Mouse (Mus musculus) lung, embryonic 14.5 days (tissue): ENCODE measurements around the gene Taar8c. TPM values are rescaled to one million over a fixed set of nuclear protein-coding genes. Genes with fewer than 3 reads are reported as not detected.

Experiments
- ATAC-seq: fragments of 200-750 bp; cut with Nextera tagmentation; 2 replicates; pipeline ENCODE4 v1.8.0; 2017; ENCODE audit warnings: mild to moderate bottlenecking, moderate TSS enrichment, moderate library complexity; ENCODE audit not compliant: insufficient read depth
- DNase-seq: peaks from one replicate; pipeline ENCODE4 v3.0.0-alpha.2; 2015
- H3K27ac ChIP-seq: fragments of 300-500 bp; sonication (generic); 2 replicates; pipeline ENCODE4 v1.5.1; 2014; ENCODE audit warnings: low read depth, mild to moderate bottlenecking, moderate library complexity
- H3K27me3 ChIP-seq: fragments of 300-500 bp; sonication (generic); 2 replicates; pipeline ENCODE4 v1.6.1; 2014; ENCODE audit warnings: low read length, control low read depth; ENCODE audit not compliant: insufficient read depth
- H3K36me3 ChIP-seq: fragments of 300-500 bp; sonication (generic); 2 replicates; pipeline ENCODE4 v1.6.1; 2014; ENCODE audit warnings: control low read depth; ENCODE audit not compliant: insufficient read depth
- H3K4me1 ChIP-seq: fragments of 300-500 bp; sonication (generic); 2 replicates; pipeline ENCODE4 v1.6.1; 2014; ENCODE audit warnings: antibody characterized with exemption, control low read depth; ENCODE audit not compliant: insufficient read depth
- H3K4me2 ChIP-seq: fragments of 300-500 bp; sonication (generic); 2 replicates; pipeline ENCODE4 v1.6.1; 2014; ENCODE audit warnings: mild to moderate bottlenecking
- H3K4me3 ChIP-seq: fragments of 300-500 bp; sonication (generic); 2 replicates; pipeline ENCODE4 v1.5.1; 2014; ENCODE audit warnings: low read depth, low read length
- H3K9ac ChIP-seq: fragments of 300-500 bp; sonication (generic); 2 replicates; pipeline ENCODE4 v1.6.1; 2014
- H3K9me3 ChIP-seq: fragments of 300-500 bp; sonication (generic); 2 replicates; pipeline ENCODE4 v1.6.1; 2016; ENCODE audit warnings: low read depth, low read length, control low read depth
- CTCF ChIP-seq: IDR thresholded peaks from 2 replicates; pipeline ENCODE4 v1.5.1; 2016; ENCODE audit warnings: antibody characterized with exemption, low read depth
- WGBS: fragments of 180-500 bp; shearing (Covaris S2); extraction: QIAGEN DNeasy Blood & Tissue Kit; methylation state at CpG from one replicate; pipeline ENCODE4 v1.1.7; 2014; 5-methylcytosine and 5-hydroxymethylcytosine counted together
- polyA plus RNA-seq: library from polyadenylated mRNA; unstranded; fragments of >200 nt; fragmentation: Nextera tagmentation; extraction: Ambion mirVana; gene quantifications from 2 replicates; pipeline ENCODE4 v1.2.1, GENCODE M21; 2014

The Taar8c gene
- polyA plus RNA-seq, 1 experiment from 2014 or later, result not detected

DNA sequence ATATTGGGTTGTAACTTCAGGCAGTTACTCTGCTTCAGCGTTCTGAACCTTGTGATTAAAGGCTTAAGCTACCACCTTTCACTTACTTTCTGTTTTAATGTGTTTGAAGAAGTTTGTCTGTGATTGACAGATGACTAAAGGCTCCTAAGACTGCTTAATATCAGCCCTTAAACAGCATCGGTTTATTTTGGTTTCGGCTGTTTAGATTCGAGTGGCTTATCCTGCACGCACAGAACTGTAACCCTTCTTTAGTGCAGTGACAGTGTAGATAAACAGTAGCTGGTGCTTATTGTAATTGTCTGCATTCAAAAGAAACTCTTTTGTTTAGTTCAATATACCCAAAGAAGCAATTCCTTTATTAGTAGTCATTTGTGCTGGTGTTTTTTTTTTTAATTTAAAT, 49.7 kb downstream of the Taar8c start:
- ATAC-seq (no peak), DNase-seq (no peak)
- Histone ChIP-seq H3K27ac (no peak overlapping the region), H3K4me2 (no peak overlapping the region), H3K9ac (no peak overlapping the region), H3K27me3 (no peaks in the 10 kb centered on the region), H3K36me3 (no peaks in the 10 kb centered on the region), H3K4me1 (no peaks in the 10 kb centered on the region), H3K4me3 (no peak overlapping the region), H3K9me3 (no peaks in the 10 kb centered on the region)
- no peak for TF ChIP-seq CTCF
- WGBS, result 35% methylated on average over 5 of the region's 5 CpGs

Other genes with a start within 250 kb of the Taar8c start
- 1.7 and 1.8 TPM in 2 replicates for gene Vnn1, start 207.2 kb downstream of the Taar8c start, polyA plus RNA-seq
- gene Taar1, start 181.6 kb downstream of the Taar8c start, polyA plus RNA-seq, result not detected in 2 replicates
- gene Taar2, start 163.3 kb downstream of the Taar8c start, polyA plus RNA-seq, result not detected in 2 replicates
- gene Taar3, start 152.4 kb downstream of the Taar8c start, polyA plus RNA-seq, result not detected in 2 replicates
- not detected in 2 replicates for gene Taar4, start 141.4 kb downstream of the Taar8c start, polyA plus RNA-seq
- not detected in 2 replicates for gene Taar5, start 131.2 kb downstream of the Taar8c start, polyA plus RNA-seq
- gene Taar6, start 116.3 kb downstream of the Taar8c start, polyA plus RNA-seq, result not detected in 2 replicates
- gene Taar7a, start 108.4 kb downstream of the Taar8c start, polyA plus RNA-seq, result not detected in 2 replicates
- not detected in 2 replicates for gene Taar7b, start 102.0 kb downstream of the Taar8c start, polyA plus RNA-seq
- gene Taar7d, start 74.7 kb downstream of the Taar8c start, polyA plus RNA-seq, result not detected in 2 replicates
- gene Taar7e, start 64.3 kb downstream of the Taar8c start, polyA plus RNA-seq, result not detected in 2 replicates
- gene Taar7f, start 52.4 kb downstream of the Taar8c start, polyA plus RNA-seq, result not detected in 2 replicates
- not detected in 2 replicates for gene Taar8a, start 25.4 kb downstream of the Taar8c start, polyA plus RNA-seq
- gene Taar8b, start 9.6 kb downstream of the Taar8c start, polyA plus RNA-seq, result not detected in 2 replicates
- not detected in 2 replicates for gene Taar9, start 7.6 kb upstream of the Taar8c start, polyA plus RNA-seq
- gene Stx7, start 47.4 kb upstream of the Taar8c start, polyA plus RNA-seq, result 76.1 and 77.8 TPM in 2 replicates
- gene Moxd1, start 121.6 kb upstream of the Taar8c start, polyA plus RNA-seq, result 4.9 and 5.1 TPM in 2 replicates